Mouse (Mus musculus) subcutaneous adipose tissue, adult 2 months (tissue): ENCODE results near the gene Tra2b. TPM values are rescaled to one million over a fixed set of nuclear protein-coding genes. Genes with fewer than 3 reads are reported as not detected.

Experiments
- polyA plus RNA-seq: library from polyadenylated mRNA; depleted of rRNA; stranded (reverse); fragments of >200 nt; gene quantifications from 2 replicates; pipeline ENCODE4 v1.2.3, GENCODE M21; 2012; ENCODE audit warnings: low replicate concordance; rRNA removed

The Tra2b gene
- polyA plus RNA-seq: 29.9 and 51.4 TPM in 2 replicates

DNA sequence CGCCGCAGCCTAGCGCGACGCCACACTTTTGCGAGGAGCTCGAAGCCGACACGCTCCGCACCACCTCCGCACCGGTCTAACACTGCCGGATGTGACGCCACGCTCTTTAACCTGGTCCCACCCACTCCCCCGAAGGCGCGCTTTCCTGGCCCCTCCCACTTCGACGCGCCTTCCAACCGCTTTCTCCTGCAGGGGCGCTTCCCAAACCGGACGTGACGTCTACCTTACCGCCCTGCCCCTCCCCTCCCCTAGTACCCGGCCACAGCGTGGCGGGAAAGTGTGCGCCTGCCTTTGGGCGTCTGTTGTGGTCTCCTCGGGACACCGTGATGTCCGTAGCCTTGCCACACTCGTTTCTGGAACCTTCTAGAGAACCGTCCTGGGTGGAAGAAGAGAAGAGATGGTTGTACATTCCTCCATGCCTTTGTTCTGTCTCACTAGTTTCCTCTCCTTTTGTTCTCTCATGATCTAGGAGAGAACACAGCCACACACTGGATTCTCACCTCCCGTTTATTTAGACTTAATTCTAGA lies at the start of gene Tra2b:
Gene Tra2b (minus strand): TSS at position 157 of the 528 bp plus-strand sequence.

Other genes with a start within 250 kb of the Tra2b start
- 1.2 and 5.7 TPM in 2 replicates for gene Igf2bp2, start 102.7 kb downstream of the Tra2b start, polyA plus RNA-seq
- gene Etv5, start 173.7 kb upstream of the Tra2b start, polyA plus RNA-seq: 9.7 and 23.6 TPM in 2 replicates